Mouse (Mus musculus) thymus, adult 2 months (tissue): ENCODE data around the gene Tmem33.

ENCODE experiments used
- CTCF ChIP-seq: fragments of 200-500 bp; IDR thresholded peaks from 2 replicates; pipeline ENCODE4 v1.5.1; 2012; ENCODE audit warnings: mild to moderate bottlenecking, control low read depth, low read length, moderate library complexity, borderline replicate concordance; ENCODE audit not compliant: control insufficient read depth, poor library complexity, insufficient read depth; ENCODE audit errors: extremely low read depth
- POLR2A ChIP-seq: fragments of 200-500 bp; IDR thresholded peaks from 2 replicates; pipeline ENCODE4 v1.6.1; 2012; ENCODE audit warnings: mild to moderate bottlenecking, low read length, control low read depth, moderate library complexity; ENCODE audit not compliant: control insufficient read depth, poor library complexity, insufficient read depth; ENCODE audit errors: extremely low read depth

GRCm38 (mm10) chr5:67269309-67269708 is 8.9 kb downstream of the Tmem33 start:
- TF ChIP-seq POLR2A, result no peak
- no peak for TF ChIP-seq CTCF
